Mouse (Mus musculus): ENCODE results near the gene Tk1. TPM values are rescaled to one million over a fixed set of nuclear protein-coding genes. Genes with fewer than 3 reads are reported as not detected.
"Not testable (repeated sequence)": the region's sequence is repeated elsewhere in the genome, so short reads cannot be mapped to it uniquely, and the experiment has no call there.

Gene Tk1
- polyA plus RNA-seq, 1 experiment: 61.6 TPM

DNA sequence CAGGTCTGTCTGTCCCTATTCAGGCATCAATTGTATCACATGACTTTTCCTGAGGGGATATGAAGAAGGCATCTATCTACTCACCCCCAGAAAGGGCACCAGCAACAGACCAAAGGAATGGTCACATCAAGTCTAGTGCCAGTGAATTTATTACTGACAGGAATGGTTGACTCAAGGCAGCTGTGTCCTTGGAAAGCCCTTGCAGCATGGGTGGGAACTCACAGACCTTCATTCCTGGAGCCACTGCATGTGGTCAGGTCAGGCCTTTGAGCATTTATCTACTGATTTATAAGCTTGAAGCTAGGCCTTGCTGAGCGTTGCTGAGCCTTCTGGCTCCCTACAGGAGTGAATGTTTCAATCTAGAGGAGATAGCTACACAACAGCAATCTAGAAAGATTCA lies 15.0 kb upstream of the Tk1 start:
- no peak for TF ChIP-seq POLR2A (IDR thresholded peaks at IDR 0.05; ENCODE audit: low read depth, low read length)
- Histone ChIP-seq H3K36me3 (ENCODE audit: control insufficient read depth, insufficient read depth, low read length) (0 out of 2 replicates have a peak, but pooled peaks cover 2% of the 10 kb centered on the region), H3K27me3 (ENCODE audit: control insufficient read depth, insufficient read depth, low read length) (no peaks in the 10 kb centered on the region), H3K4me3 (ENCODE audit: extremely low read depth, insufficient read depth, insufficient read length) (no peak overlapping the region), H3K4me1 (ENCODE audit: control insufficient read depth, insufficient read depth, insufficient read length) (no peaks in the 10 kb centered on the region), H3K27ac (ENCODE audit: insufficient read depth, low read length) (no peak overlapping the region)
- WGBS: 69% methylated on average over 1 of the region's 1 CpGs
- DNase-seq (ENCODE audit: low read depth in 1 of 2, low spot score in 2 of 2): no peak

GRCm38 (mm10) chr11:117839021-117839420 lies 13.1 kb upstream of the Tk1 start:
- no peaks in the 10 kb centered on the region for H3K4me1 ChIP-seq (ENCODE audit: control insufficient read depth, insufficient read depth, insufficient read length)
- WGBS: 75% methylated on average over 1 of the region's 1 CpGs
- no peak for TF ChIP-seq POLR2A (IDR thresholded peaks at IDR 0.05; ENCODE audit: low read depth, low read length)
- TF ChIP-seq CTCF (IDR thresholded peaks at IDR 0.05; ENCODE audit: extremely low read depth, insufficient read depth, insufficient read length, insufficient replicate concordance): no peak
- no peak for DNase-seq (ENCODE audit: low read depth in 1 of 2, low spot score in 2 of 2)
- no peaks in the 10 kb centered on the region for H3K27me3 ChIP-seq (ENCODE audit: control insufficient read depth, insufficient read depth, low read length)
- no peak overlapping the region for H3K27ac ChIP-seq (ENCODE audit: insufficient read depth, low read length)
- no peak overlapping the region for H3K4me3 ChIP-seq (ENCODE audit: extremely low read depth, insufficient read depth, insufficient read length)
- peaks cover 2% of the 10 kb centered on the region; the same call in 1 of the 2 replicates for H3K36me3 ChIP-seq (ENCODE audit: control insufficient read depth, insufficient read depth, low read length)

- peak overlapping the region; percentile 12; the same call in 1 of the 2 replicates for H3K27ac ChIP-seq (ENCODE audit: insufficient read depth, low read length)
- no peaks in the 10 kb centered on the region for H3K4me1 ChIP-seq (ENCODE audit: control insufficient read depth, insufficient read depth, insufficient read length)
- peaks cover 2% of the 10 kb centered on the region; the same call in 1 of the 2 replicates for H3K36me3 ChIP-seq (ENCODE audit: control insufficient read depth, insufficient read depth, low read length)
- DNase-seq (ENCODE audit: low read depth in 1 of 2, low spot score in 2 of 2): no peak
- H3K27me3 ChIP-seq (ENCODE audit: control insufficient read depth, insufficient read depth, low read length): no peaks in the 10 kb centered on the region
- TF ChIP-seq POLR2A (IDR thresholded peaks at IDR 0.05; ENCODE audit: low read depth, low read length) (no peak), CTCF (IDR thresholded peaks at IDR 0.05; ENCODE audit: extremely low read depth, insufficient read depth, insufficient read length, insufficient replicate concordance) (no peak)
- 81% methylated on average over 2 of the region's 2 CpGs for WGBS
- no peak overlapping the region for H3K4me3 ChIP-seq (ENCODE audit: extremely low read depth, insufficient read depth, insufficient read length)
Observed at GRCm38 (mm10) chr11:117838572-117838971, 12.7 kb upstream of the Tk1 start.

GRCm38 (mm10) chr11:117836306-117836705 lies 10.4 kb upstream of the Tk1 start:
- no peak for TF ChIP-seq POLR2A (IDR thresholded peaks at IDR 0.05; ENCODE audit: low read depth, low read length)
- TF ChIP-seq CTCF (IDR thresholded peaks at IDR 0.05; ENCODE audit: extremely low read depth, insufficient read depth, insufficient read length, insufficient replicate concordance): no peak
- Histone ChIP-seq H3K4me3 (ENCODE audit: extremely low read depth, insufficient read depth, insufficient read length) (no peak overlapping the region), H3K27me3 (ENCODE audit: control insufficient read depth, insufficient read depth, low read length) (no peaks in the 10 kb centered on the region), H3K4me1 (ENCODE audit: control insufficient read depth, insufficient read depth, insufficient read length) (no peaks in the 10 kb centered on the region), H3K27ac (ENCODE audit: insufficient read depth, low read length) (no peak overlapping the region), H3K36me3 (ENCODE audit: control insufficient read depth, insufficient read depth, low read length) (peaks cover 2% of the 10 kb centered on the region; the same call in 1 of the 2 replicates)
- DNase-seq (ENCODE audit: low read depth in 1 of 2, low spot score in 2 of 2): no peak
- whole genome bisulfite sequencing: 62% methylated on average over 13 of the region's 13 CpGs

- no peak for DNase-seq (ENCODE audit: low read depth in 1 of 2, low spot score in 2 of 2)
- TF ChIP-seq CTCF (IDR thresholded peaks at IDR 0.05; ENCODE audit: extremely low read depth, insufficient read depth, insufficient read length, insufficient replicate concordance): no peak
- no peak for TF ChIP-seq POLR2A (IDR thresholded peaks at IDR 0.05; ENCODE audit: low read depth, low read length)
- Histone ChIP-seq H3K27me3 (ENCODE audit: control insufficient read depth, insufficient read depth, low read length) (no peaks in the 10 kb centered on the region), H3K27ac (ENCODE audit: insufficient read depth, low read length) (no peak overlapping the region), H3K4me1 (ENCODE audit: control insufficient read depth, insufficient read depth, insufficient read length) (peaks cover 3% of the 10 kb centered on the region; the same call in 1 of the 2 replicates), H3K36me3 (ENCODE audit: control insufficient read depth, insufficient read depth, low read length) (peaks cover 2% of the 10 kb centered on the region; the same call in 1 of the 2 replicates), H3K4me3 (ENCODE audit: extremely low read depth, insufficient read depth, insufficient read length) (no peak overlapping the region)
- WGBS: 95% methylated on average over 8 of the region's 8 CpGs
Observed at GRCm38 (mm10) chr11:117834086-117834485, 8.2 kb upstream of the Tk1 start.

DNA sequence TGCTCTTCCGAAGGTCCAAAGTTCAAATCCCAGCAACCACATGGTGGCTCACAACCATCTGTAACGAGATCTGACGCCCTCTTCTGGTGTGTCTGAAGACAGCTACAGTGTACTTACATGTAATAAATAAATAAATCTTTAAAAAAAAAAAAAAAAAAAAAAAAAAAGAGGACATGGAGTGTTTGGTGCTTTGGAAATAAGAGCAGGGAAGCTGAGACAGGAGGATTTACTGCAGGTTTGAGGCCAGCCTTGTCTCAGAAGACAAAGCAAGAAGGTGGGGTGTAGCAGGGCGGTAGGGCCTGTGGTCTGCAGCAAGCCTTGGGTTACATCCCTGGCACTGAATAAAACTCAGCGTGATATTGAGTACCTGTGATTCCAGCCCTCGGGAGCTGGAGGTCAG lies 7.6 kb upstream of the Tk1 start:
- not testable (repeated sequence) for H3K27me3 ChIP-seq (ENCODE audit: control insufficient read depth, insufficient read depth, low read length); H3K4me3 ChIP-seq (ENCODE audit: extremely low read depth, insufficient read depth, insufficient read length); H3K36me3 ChIP-seq (ENCODE audit: control insufficient read depth, insufficient read depth, low read length); H3K4me1 ChIP-seq (ENCODE audit: control insufficient read depth, insufficient read depth, insufficient read length); H3K27ac ChIP-seq (ENCODE audit: insufficient read depth, low read length); DNase-seq (ENCODE audit: low read depth in 1 of 2, low spot score in 2 of 2)
- WGBS: 78% methylated on average over 6 of the region's 6 CpGs

DNA sequence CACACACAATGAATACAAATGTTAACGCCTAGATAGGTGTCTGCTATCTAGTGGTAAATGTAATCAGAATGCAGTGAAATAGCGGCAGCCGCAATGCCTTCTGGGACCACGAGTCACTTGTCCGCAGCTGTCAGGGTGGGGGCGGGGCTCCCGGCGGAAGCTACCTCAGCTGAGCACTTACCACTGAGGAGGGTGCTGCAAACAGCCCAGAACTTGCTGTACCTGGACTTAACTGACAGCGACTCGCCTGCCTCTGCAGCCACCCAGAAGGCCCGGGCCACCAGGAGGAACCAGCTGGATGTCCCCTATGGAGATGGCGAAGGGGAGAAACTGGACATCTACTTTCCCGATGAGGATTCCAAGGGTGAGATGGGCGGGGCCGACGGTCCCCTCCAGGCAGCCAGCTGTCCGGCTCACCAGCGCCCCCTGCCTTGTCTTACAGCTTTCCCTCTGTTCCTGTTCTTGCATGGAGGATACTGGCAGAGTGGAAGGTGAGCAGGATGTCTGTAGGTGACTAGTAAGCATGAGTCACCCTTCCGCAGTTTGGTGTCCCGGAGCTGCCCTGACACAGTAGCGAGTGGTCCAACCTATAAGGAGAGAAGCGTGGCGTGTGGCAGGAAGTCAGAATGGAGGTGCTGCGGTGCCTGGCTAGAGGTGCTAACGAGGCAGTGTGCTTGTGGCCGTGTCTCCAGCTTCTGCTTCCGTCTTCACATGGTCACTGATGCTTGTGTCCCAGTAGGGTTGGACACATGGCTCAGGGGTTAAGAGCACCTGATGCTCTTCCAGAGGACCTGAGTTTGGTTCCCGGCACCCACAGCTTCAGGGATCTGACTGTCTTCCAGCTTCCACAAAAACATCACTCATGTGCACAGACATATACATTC lies 6.4 kb upstream of the Tk1 start:
- H3K27ac ChIP-seq (ENCODE audit: insufficient read depth, low read length): peak overlapping the region; percentile 87
- TF ChIP-seq POLR2A (IDR thresholded peaks at IDR 0.05; ENCODE audit: low read depth, low read length): peak; percentile 24; the same call in 1 of the 2 replicates
- peak; percentile 78 for TF ChIP-seq CTCF (IDR thresholded peaks at IDR 0.05; ENCODE audit: extremely low read depth, insufficient read depth, insufficient read length, insufficient replicate concordance)
- peaks cover 15% of the 10 kb centered on the region; the same call in 1 of the 2 replicates for H3K4me1 ChIP-seq (ENCODE audit: control insufficient read depth, insufficient read depth, insufficient read length)
- H3K4me3 ChIP-seq (ENCODE audit: extremely low read depth, insufficient read depth, insufficient read length): peak overlapping the region; percentile 67
- DNase-seq (ENCODE audit: low read depth in 1 of 2, low spot score in 2 of 2): peak; percentile 89 to 91
- H3K36me3 ChIP-seq (ENCODE audit: control insufficient read depth, insufficient read depth, low read length): no peaks in the 10 kb centered on the region; the same call in 1 of the 2 replicates
- 5% methylated on average over 28 of the region's 28 CpGs for WGBS
- H3K27me3 ChIP-seq (ENCODE audit: control insufficient read depth, insufficient read depth, low read length): no peaks in the 10 kb centered on the region
